Mouse (Mus musculus): ENCODE results near the gene Rabgap1l.
"Not testable (repeated sequence)": the region's sequence is repeated elsewhere in the genome, so short reads cannot be mapped to it uniquely, and the experiment has no call there.

Gene Rabgap1l

DNA sequence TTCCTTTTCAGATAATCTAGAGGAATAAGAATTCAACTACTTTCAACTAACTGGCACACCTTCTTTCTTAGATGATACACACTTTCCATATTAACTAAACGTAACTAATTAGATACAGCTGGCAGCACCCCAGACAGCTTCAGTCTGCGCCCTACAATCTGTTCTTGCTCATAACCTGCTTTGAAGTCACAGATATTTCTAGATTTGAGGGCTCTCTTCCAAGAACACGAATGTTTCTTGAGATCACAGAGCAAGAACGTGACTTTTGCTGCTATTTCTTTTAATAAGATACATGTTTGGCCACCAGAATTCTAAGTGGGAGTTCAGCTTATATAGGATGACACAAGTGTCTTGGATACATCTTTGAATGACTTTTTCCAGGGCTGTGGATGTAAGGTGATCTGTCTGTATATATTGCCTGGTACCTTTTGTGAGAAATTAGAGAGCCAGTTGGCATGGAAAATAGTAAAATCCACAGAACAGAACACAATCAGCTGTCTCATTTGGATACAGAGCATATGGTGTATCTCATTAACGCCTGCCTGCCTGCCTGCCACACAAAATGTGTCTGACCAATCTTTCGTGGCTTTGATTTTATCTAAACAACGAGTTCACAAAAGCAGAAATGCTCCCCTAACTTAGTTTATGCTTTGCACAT lies 506.5 kb downstream of the Rabgap1l start:
- no peak for DNase-seq (ENCODE audit: low read depth in 1 of 2, low spot score in 2 of 2)

GRCm38 (mm10) chr1:160284241-160284640 lies 508.8 kb downstream of the Rabgap1l start:
- DNase-seq (ENCODE audit: low read depth in 1 of 2, low spot score in 2 of 2), result no peak

GRCm38 (mm10) chr1:160282166-160282874 lies 510.7 kb downstream of the Rabgap1l start:
- not testable (repeated sequence) for DNase-seq (ENCODE audit: low read depth in 1 of 2, low spot score in 2 of 2)

DNA sequence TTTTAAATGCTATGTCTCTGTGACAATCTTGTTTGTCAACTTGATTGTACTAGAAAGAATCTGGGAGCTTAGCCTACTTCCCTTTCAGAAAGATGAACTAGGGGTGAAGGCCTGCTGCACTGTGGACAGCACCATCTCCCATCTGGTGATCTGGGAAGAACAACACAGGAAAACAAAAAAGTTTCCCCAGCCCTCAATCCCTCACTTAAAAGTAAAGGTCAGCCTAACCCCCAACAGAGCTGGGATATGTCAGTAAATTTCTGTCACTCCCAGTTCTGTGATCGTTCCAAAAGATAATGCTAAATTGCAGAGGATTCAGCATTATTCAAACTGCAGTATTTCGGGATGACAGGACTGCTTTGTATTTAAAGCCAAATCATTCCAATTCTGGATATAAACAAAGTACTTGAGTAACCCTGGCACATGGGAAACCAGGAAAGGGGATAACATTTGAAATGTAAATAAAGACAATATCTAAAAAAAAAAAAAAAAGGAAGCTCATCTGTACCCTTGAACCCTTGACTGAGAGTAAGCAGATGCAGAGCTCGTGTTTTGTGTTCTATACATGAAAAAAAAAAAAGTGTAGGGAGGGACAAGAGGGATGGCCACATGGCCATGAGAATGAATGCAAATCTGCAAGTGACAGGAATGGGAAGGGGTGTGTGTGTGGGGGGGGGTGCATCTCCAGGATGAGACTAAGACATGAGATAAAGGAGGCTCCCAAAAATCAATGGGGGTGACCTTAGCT lies 511.5 kb downstream of the Rabgap1l start:
- DNase-seq (ENCODE audit: low read depth in 1 of 2, low spot score in 2 of 2), result no peak

- peak; percentile 62 to 79 for DNase-seq (ENCODE audit: low read depth in 1 of 2, low spot score in 2 of 2)
These were observed 512.4 kb downstream of the Rabgap1l start for GRCm38 (mm10) chr1:160280603-160281002.

GRCm38 (mm10) chr1:160277940-160278682 lies 514.9 kb downstream of the Rabgap1l start:
- no peak for DNase-seq (ENCODE audit: low read depth in 1 of 2, low spot score in 2 of 2)

- no peak for DNase-seq (ENCODE audit: low read depth in 1 of 2, low spot score in 2 of 2)
These were observed 517.8 kb downstream of the Rabgap1l start for GRCm38 (mm10) chr1:160275248-160275647.

DNA sequence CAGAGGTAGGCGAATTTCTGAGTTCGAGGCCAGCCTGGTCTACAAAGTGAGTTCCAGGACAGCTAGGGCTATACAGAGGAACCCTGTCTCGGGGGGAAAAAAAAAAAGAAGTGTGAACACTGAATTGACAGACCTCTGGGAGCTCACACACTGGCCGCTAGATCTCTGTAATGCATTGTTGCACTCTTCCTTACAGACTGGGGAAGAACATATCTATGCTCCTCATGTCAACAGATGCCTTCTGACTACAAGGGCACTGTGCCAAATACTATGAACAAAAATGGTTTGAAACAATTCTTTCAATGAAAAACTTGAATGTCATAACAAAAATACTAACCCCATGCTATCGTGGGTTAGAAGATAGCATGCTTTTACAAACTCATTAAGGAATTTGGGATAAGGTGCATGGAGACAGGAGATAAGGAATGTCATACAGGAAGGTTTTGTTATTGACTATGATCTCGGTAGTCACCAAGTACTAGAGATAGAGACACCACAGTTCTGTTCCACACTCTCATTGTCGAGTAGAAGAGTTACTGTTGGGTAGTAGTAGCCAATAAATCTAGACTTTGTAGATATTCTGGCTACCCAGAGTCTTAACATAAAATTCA lies 519.8 kb downstream of the Rabgap1l start:
- DNase-seq (ENCODE audit: low read depth in 1 of 2, low spot score in 2 of 2), result no peak

- no peak for DNase-seq (ENCODE audit: low read depth in 1 of 2, low spot score in 2 of 2)
These were observed 521.6 kb downstream of the Rabgap1l start for GRCm38 (mm10) chr1:160271282-160271967.

- DNase-seq (ENCODE audit: low read depth in 1 of 2, low spot score in 2 of 2), result peak; percentile 20 to 23
These were observed 524.7 kb downstream of the Rabgap1l start for GRCm38 (mm10) chr1:160268322-160268721.

- DNase-seq (ENCODE audit: low read depth in 1 of 2, low spot score in 2 of 2), result no peak
These were observed 529.2 kb downstream of the Rabgap1l start for GRCm38 (mm10) chr1:160263630-160264346.

GRCm38 (mm10) chr1:160263053-160263452 lies 530.0 kb downstream of the Rabgap1l start:
- no peak for DNase-seq (ENCODE audit: low read depth in 1 of 2, low spot score in 2 of 2)

DNA sequence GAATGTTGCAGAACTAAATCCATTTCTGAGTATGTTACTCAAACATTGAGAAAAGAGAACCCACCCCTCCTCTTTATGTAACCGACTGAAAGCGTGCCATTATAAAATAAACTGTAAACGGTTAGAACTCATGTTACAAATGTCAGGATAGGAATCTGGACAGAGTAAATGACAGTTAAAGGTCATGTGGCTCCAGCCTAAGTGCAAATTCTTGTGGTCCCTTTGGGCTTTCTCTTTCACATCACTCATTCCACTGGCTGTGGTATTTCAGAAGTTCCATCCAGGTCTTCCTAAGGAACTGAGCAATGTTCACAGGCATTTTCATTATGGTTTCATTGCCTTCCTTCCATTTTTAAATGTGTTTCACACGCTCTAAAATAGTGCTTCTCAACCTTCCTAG lies 530.6 kb downstream of the Rabgap1l start:
- DNase-seq (ENCODE audit: low read depth in 1 of 2, low spot score in 2 of 2), result no peak

DNA sequence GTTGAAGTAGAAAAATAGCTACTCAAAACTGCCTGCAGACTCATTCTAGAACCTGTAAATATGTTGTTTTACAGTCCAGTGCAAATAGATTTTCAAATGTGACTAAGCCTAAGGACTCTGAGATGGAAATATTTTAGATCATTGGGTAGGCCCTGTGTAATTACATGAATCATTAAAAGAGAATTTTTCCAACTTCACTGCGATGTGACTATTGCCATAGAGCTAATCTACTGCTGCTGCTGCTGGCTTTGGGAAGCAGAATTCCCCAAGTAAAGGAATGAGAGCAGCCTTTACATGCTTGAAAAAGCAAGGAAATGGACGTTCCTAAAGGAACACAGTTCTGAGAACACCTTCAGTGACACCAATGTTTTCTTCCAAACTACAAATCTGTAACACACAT lies 531.2 kb downstream of the Rabgap1l start:
- DNase-seq (ENCODE audit: low read depth in 1 of 2, low spot score in 2 of 2), result no peak

GRCm38 (mm10) chr1:160260605-160261004 lies 532.4 kb downstream of the Rabgap1l start:
- no peak for DNase-seq (ENCODE audit: low read depth in 1 of 2, low spot score in 2 of 2)

DNA sequence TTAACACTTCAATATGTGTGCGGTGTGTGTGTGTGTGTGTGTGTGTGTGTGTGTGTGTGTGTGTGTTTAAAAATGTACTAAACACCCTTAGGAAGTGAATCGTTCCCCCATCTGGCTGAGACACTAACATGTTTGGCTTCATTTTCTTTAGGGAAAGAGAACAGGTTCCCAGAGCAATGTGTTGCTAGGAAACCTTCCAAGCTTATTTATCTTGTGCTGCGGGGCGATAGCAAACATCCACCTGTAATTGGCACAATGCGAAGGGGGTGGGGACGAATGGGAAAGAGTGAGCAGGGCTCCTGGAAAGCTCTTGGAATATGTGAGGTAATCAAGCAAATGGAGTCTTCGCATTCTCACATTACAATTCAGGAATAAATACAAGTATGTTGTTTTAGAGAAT lies 533.1 kb downstream of the Rabgap1l start:
- no peak for DNase-seq (ENCODE audit: low read depth in 1 of 2, low spot score in 2 of 2)

DNA sequence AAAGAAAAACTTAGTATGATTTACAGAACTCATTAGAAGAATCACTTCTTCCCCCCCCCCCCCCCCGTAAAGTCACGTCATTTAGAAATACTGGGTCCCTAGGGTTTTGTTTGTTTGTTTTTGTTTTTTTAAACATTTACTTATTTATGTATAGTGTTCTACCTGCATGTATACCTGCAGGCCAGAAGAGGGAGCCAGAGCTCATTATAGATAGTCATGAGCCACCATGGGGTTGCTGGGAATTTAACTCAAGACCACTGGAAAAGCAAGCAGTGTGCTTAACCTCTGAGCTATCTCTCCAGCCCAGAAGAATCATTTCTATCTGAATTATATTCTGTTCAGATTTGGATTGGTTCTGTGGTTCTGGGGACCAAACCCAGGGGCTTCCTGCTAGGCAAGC lies 539.9 kb downstream of the Rabgap1l start:
- no peak for DNase-seq (ENCODE audit: low read depth in 1 of 2, low spot score in 2 of 2)

DNA sequence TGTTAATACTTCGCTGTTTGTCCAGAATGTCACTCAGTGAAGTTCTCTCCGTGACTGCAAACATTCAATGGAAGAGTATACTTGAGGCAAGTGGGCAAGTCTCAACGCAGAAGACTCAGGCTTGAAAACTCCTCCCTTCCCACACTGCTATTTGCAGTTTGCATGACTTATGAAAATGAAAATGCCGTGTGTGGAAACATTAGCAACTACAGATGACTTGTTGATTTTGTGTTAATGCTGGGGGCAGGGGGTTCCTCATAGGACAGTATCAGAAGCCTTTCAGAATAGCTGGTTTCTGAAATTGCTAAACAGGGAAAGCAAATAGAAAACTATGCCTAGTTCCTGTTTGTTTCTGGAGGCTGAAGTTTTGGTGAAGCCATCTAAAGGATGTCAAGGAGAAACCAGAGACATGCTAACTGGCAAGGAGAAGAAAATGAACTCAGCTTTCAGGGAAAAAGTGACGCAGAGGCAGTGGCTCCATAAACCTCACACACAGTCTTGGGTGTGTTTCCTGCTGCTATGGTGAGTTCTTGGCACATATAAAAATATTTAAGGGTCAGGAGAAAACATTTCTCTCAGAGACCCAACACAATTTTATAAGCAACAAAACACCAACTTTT lies 541.5 kb downstream of the Rabgap1l start:
- DNase-seq (ENCODE audit: low read depth in 1 of 2, low spot score in 2 of 2), result peak in 1 of 2 experiments; percentile 22

- DNase-seq (ENCODE audit: low read depth in 1 of 2, low spot score in 2 of 2), result no peak
These were observed 542.2 kb downstream of the Rabgap1l start for GRCm38 (mm10) chr1:160250782-160251181.
